Mouse (Mus musculus) left cerebral cortex, adult 11 months (tissue): ENCODE data around the gene Cachd1.

ENCODE experiments used
- DNase-seq: peaks from one replicate; pipeline ENCODE4 v3.0.0; 2022; ENCODE audit warnings: low spot score

Gene Cachd1

GRCm38 (mm10) chr4:100865962-100866703 is 89.7 kb downstream of the Cachd1 start:
- no peak for DNase-seq

- DNase-seq, result no peak
Measured at GRCm38 (mm10) chr4:100877351-100877750, 100.9 kb downstream of the Cachd1 start.

DNA sequence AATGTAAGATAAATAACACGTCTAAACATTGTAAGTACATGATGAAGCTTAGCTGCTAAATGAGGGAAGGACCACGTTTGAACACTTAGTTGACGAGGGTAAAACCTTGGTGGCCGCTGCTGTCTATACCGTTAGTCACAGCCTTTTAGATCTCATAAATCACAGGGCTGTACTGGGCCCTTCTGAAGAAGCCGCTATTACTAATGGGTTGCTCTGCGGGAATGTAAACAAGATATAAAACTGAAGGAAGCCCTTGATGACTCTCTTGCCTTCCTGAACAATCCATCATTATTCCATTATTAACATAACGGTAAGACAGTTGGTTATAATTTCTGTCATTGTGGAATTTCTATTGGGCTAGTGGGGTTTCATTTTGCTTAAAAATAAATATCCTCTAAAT is 102.9 kb downstream of the Cachd1 start:
- no peak for DNase-seq

GRCm38 (mm10) chr4:100880075-100880474 is 103.6 kb downstream of the Cachd1 start:
- no peak for DNase-seq

DNA sequence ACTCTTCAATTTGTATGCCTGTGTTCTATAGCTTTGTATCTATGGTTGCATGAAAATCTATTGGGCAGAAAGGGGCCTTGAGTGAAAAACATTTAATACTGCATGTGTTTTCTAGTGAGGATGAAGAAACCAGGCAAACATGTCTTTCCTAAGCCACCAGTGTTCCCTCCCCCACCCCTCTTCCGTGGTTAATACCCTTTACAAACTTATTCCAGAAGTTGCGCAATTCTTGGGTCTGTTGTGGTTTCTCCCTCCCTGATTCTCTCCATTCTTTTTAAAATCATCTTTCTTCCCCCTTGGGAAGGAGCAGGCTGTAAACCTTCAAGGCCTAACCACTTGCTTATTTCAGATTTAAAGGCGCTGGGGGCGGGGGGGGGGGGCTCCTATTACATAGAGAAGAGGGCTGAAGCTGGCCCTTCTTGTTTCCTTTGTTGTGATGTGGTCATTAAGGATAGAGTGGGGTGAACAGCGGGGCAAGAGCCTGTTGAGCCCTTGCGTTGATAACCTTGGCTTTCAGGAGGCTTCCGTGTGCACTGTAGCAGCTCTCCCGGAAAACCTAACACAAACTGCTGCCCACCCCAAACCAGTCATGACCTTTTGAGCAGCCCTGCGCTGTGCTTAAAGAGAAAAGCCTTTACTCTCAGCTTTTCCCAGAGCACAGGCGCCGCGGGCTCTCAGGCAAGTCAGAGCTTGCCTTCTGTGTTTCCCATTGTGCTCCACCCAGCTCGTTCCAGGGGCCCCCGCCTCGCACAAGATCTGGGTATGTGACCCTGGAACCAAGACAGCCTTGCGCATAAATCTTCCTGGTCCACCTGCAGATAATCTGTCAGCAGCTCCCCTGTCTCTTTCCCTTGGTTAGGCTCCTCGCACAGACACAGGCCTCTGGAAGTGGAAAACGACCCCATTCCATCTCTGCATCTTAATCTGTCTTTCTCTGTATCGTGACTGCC is 109.6 kb downstream of the Cachd1 start:
- no peak for DNase-seq

DNA sequence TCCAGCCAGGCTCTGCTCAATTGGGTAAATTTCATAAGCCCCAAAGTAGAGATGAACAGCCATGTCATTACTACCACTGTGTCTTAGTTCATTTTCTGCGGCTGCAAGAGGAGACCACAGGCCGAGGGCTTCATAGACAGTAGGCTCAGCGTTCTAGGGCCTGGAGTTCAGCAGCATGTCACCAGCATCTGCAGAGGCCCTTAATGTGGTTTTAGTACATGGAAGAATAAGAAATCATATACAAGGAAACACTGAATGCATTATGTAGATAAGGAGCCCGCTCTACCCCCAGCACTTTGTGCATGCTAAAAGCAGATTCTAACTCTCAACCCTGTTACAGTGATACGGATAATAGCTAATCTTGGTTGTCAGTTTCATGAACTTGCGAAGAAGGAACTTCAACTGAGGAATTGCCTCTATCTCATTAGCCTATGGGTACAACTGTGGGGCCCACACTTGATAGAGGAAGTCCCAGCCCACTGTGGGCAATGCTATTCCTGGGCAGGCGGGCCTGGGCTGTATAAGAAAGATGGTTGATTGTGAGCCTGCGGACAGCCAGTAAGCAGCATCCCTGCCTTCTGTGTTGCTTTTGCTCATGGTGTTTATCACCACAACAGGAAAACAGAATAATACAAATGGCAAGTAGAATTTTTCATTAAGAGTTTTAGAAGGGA is 110.4 kb downstream of the Cachd1 start:
- no peak for DNase-seq

GRCm38 (mm10) chr4:100890106-100890970 is 113.9 kb downstream of the Cachd1 start:
- no peak for DNase-seq

- DNase-seq, result no peak
Measured at GRCm38 (mm10) chr4:100893739-100894138, 117.3 kb downstream of the Cachd1 start.

GRCm38 (mm10) chr4:100894142-100894541 is 117.7 kb downstream of the Cachd1 start:
- no peak for DNase-seq

- no peak for DNase-seq
Measured at GRCm38 (mm10) chr4:100896260-100897010, 120.0 kb downstream of the Cachd1 start.

GRCm38 (mm10) chr4:100897943-100898342 is 121.5 kb downstream of the Cachd1 start:
- no peak for DNase-seq

DNA sequence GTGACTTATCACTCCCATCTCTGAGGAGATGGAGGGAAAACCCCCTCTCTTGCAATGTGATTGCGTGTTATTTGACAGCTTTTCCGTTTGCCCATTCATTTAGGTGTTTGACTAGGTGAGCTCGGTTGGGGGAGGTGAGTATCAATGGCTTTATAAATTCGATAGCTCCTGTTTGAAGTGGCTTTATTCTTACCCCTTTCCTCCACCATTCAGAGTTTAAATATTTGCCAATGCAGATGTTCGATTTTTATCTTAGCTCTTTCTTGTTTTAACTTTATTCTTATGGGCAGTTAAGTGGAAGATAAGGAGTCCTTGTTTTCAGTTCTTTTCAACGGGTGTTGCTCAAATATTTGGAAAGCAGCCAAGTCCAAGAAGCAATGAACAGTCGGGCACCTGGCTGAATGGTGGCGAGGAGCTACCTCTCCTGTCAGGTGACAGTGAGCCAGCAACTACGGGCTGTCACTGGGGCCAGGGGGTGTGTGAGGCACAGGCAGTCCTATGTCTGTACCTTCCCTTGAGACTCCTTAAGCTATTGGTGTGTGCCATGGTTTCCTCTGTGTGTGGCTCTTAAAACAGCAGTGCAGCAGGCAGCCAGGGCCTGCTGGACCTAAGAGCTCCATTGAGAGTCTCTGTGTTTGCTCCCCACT is 133.3 kb downstream of the Cachd1 start:
- no peak for DNase-seq

DNA sequence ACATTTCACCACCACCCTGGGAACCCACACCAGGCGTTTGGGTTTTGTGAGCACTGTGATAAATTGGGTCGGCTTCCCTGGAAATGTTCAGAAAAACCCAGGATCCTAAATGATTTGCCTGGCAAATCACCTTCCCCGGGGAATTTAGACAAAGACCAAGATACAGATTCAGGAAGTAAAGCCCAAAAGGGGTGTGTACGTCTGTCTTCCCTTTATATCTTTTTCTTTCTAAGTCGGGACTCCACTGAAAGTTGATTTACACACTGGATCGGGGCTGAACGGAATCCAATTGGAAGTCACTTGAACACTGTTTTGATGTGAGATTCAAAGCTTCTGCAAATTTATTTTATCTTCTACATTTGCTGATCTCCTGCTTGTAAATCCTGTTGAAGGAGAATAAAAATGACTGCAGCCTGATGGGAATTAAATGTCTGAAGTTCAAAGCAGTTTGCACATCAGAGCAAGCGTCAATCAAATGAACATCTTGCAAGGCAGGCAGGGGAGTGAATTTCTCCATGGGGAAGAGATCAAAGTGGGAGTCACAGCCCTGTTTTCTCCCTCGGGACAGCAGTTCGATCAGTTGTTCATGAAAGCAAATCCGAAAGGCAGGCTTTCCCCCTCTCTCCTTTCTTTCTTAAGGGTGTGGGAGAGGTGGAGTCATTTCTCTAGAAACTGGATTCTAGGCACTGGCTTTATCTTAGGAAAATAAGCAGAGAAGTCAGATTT is 134.3 kb downstream of the Cachd1 start:
- no peak for DNase-seq

GRCm38 (mm10) chr4:100911658-100912057 is 135.2 kb downstream of the Cachd1 start:
- DNase-seq, result no peak

- DNase-seq, result no peak
Measured at GRCm38 (mm10) chr4:100913666-100914065, 137.2 kb downstream of the Cachd1 start.

DNA sequence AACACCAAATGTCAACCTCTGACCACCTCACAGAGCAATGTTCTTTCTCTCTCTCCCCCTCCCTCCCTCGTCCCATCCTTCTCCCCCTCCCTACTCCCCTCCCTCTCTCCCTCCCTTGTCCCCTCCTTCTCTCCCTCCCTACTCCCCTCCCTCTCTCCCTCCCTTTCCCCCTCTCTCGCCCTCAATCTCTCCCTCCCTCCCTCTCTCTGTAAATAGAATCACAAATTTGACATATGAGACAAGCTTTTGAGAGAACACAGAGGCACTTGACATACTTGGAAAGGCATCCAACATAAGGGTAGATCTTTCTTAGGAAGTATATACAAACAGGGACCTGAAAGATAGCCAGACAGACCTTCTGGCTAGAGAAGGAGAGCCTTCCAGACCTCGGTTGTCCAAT is 138.1 kb downstream of the Cachd1 start:
- DNase-seq, result no peak

- DNase-seq, result no peak
Measured at GRCm38 (mm10) chr4:100915093-100915492, 138.6 kb downstream of the Cachd1 start.

- no peak for DNase-seq
Measured at GRCm38 (mm10) chr4:100917511-100917910, 141.0 kb downstream of the Cachd1 start.

GRCm38 (mm10) chr4:100920413-100920812 is 143.9 kb downstream of the Cachd1 start:
- no peak for DNase-seq
